Mouse (Mus musculus) naive thymus-derived CD4-positive, alpha-beta T cell, adult 2 months (primary cell): ENCODE measurements around the gene Hist1h1d.
"Not testable (repeated sequence)": the region's sequence is repeated elsewhere in the genome, so short reads cannot be mapped to it uniquely, and the experiment has no call there.

Experiments
- DNase-seq: peaks from one replicate; pipeline ENCODE4 v3.0.0-alpha.2; 2011; ENCODE audit warnings: low read depth

Hist1h1d gene

DNA sequence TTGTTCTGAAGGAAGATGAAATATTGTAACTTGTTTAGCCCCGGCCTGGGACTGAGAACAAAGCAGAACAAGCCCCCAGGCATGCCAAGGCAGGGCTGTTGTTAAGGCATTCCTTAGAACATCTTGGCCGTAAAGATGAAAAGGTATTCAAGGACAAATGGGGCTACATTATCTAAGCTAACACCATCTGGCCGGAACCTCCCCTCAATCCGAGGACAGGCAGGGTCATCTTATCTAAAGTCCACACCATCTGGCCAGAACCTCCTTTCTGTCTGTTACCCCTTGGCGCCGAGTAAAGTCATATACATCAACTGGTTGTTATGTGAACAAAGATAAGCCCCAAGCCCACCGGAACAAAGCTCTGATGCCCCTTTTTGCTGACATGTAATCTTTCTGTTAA, 38.8 kb downstream of the Hist1h1d start:
- not testable (repeated sequence) for DNase-seq

GRCm38 (mm10) chr13:23592614-23593013, 39.6 kb downstream of the Hist1h1d start:
- DNase-seq, result no peak

DNA sequence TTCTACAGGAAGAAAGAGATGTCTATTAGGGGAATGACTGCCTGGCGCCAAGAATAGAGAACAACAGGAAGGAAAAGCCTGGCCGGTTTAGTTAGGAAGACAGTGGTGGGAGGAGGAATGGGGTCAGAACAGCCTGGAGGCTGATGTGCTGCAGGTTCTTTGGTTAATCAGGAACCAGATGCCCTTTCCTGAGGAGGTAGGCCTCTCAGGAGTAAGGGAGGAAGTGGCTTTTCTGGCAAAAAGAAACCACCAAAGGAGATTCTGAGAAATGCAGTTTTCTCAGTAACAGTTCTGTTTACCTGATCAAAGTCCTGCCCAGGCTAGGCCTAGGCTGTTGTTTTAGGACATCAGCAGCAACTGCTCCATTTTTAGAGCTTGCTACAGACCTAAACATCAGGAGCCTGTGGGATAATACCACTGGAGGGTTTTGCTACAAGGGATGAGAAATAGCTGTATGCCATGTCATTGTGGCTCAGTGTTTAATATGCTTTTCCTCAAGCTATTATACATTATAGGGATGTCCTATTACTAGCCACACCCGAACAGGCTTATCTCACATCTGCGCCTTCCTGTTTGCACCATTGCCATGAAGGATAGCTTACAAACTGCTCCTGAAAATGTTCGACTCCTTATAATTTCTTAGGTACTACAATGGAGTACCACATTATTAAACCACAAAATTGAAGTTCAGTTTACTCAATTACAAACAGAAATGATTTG, 40.1 kb downstream of the Hist1h1d start:
- DNase-seq, result peak; percentile 32

- DNase-seq, result no peak
Observed at GRCm38 (mm10) chr13:23595185-23595584, 42.1 kb downstream of the Hist1h1d start.

DNA sequence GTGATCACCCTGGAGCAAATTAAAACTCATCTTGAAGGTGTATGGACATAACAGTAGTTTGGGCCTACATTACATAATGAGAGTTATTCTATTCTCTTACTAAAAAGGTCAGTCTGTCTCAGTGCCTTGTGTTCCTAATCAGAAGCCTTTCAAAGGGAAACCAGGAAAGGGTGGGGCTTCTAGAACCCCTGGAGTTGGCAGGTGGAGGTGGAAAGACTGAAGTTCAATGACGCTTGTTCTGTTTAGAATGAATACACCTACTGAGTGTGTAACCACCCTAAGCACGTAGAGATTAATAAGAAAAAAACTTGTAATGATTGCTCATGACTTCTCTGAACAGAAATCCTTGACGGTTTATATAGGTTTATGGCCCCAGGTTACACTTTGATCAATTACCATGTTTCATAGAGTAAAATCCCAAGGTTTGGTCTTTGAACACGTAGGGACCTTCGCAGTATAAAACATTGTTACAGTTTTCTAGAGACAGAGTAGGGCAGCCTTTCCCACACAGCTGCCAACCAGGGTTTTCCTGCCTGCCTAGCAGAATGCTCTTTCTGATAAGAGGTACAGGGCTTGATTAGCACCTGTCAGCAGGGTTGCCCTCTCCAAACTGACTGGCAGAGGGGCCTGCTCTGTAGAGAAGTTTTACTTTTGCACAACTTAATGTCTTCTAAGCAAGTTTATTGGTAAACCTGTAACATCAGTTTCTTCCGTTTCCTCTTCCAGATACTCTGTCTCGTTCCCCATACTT, 42.7 kb downstream of the Hist1h1d start:
- no peak for DNase-seq

DNA sequence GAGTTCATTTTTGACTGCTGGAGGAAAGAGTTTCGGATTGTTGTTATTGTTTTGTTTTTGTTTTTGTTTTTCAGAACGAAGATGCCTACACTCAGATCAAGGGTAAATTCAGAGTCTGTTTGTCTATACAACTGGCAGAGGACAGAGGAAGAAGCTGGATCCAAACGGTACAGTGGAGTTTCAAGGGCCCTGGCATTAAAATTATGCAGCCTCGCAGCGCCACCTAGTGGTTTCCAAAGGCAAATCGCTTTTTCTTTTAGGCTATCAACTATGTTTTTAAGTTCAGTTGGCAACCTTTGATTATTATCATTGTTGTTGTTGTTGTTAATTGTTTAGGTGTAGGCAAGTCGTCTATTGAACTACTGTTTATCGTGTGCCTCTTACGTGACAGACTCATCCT, 44.9 kb downstream of the Hist1h1d start:
- DNase-seq, result peak; percentile 91

DNA sequence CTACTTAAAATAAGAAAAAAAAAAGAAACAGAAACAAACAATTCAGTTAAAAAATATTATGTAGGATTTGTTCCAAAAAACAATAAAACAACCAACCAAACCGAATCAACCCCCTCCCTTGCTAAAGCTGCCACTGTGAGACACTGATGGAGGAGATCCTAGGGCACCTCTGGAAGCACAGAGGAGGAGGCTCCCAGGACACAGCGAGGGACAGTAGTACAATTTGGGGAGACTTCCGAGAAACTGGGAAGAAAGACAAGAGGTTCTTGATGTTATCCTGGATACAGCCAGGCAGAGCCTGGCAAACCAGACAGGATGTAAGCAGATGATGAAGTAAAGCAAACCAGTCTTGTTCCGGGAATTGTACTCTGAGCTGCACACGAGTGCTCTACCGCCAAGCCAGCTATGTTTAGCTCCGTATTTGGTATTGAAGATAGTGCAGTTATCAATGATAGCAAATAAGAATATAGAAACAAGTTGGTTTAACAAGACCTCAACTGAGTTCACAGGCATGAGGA, 50.2 kb downstream of the Hist1h1d start:
- DNase-seq, result no peak

GRCm38 (mm10) chr13:23604452-23604851, 51.4 kb downstream of the Hist1h1d start:
- no peak for DNase-seq

GRCm38 (mm10) chr13:23605052-23605451, 52.0 kb downstream of the Hist1h1d start:
- no peak for DNase-seq

DNA sequence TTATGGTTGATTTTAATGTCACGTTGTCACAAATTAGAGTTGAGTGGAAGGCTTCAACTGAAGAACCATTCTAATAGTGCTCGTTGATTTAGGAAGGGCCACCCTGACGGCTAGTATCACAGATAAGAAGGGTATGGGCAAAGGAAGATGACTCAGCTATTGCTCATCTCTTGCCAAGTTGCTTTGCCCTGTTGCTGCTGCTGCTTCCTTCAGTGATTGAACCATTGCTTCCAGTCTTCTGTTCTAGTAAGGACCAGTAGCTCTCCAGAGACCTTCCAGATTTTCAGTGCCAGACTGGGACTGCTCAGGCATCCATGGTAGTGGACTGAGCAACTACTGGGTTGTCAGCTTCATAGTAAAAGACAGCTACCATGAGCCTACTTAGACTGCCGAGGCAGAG, 56.1 kb downstream of the Hist1h1d start:
- DNase-seq, result no peak

- no peak for DNase-seq
Observed at GRCm38 (mm10) chr13:23609844-23610243, 56.8 kb downstream of the Hist1h1d start.
